Mouse (Mus musculus) myocyte (in vitro differentiated cells): ENCODE measurements around the gene Cldn13.

ENCODE experiments used
- E2F4 ChIP-seq: IDR thresholded peaks from one replicate; pipeline ENCODE4 v1.6.1; 2011; ENCODE audit warnings: mild to moderate bottlenecking, control low read depth, moderate library complexity; ENCODE audit not compliant: insufficient read depth
- MYOD1 ChIP-seq, 3 experiments: IDR thresholded peaks; one replicate each; pipeline ENCODE4 v1.6.1; 2011; ENCODE audit warnings: control low read depth in 2 of 3, low read depth in 2 of 3, mild to moderate bottlenecking in 2 of 3, moderate library complexity in 1 of 3; ENCODE audit not compliant: insufficient read length in 2 of 3, control insufficient read depth in 1 of 3
- POLR2A ChIP-seq: IDR thresholded peaks from one replicate; pipeline ENCODE4 v1.6.1; 2011; ENCODE audit warnings: low read depth, mild to moderate bottlenecking, control low read depth, moderate library complexity; ENCODE audit not compliant: insufficient read length
- TCF12 ChIP-seq: IDR thresholded peaks from one replicate; pipeline ENCODE4 v1.6.1; 2011; ENCODE audit warnings: mild to moderate bottlenecking, control low read depth; ENCODE audit not compliant: poor library complexity, insufficient read depth, severe bottlenecking

- TF ChIP-seq TCF12 = no peak
- no peak for TF ChIP-seq MYOD1 (IDR thresholded peaks at IDR 0.05; ENCODE audit: control insufficient read depth in 1 of 3, insufficient read length in 2 of 3, low read depth in 2 of 3)
- TF ChIP-seq POLR2A = no peak
- TF ChIP-seq E2F4 = no peak
These were observed 23.7 kb upstream of the Cldn13 start for GRCm38 (mm10) chr5:134939069-134939468.
